Mouse (Mus musculus) embryonic facial prominence, embryonic 11.5 days (tissue): ENCODE data around the gene Aldoart2. TPM values are rescaled to one million over a fixed set of nuclear protein-coding genes. Genes with fewer than 3 reads are reported as not detected.

ENCODE experiments used
- polyA plus RNA-seq: library from polyadenylated mRNA; unstranded; fragments of >200 nt; fragmentation: Nextera tagmentation; extraction: Ambion mirVana; gene quantifications from 2 replicates; pipeline ENCODE4 v1.2.1, GENCODE M21; 2014

The Aldoart2 gene
- polyA plus RNA-seq, 1 experiment from 2014 or later, result 0.25 TPM

Other genes with a start within 250 kb of the Aldoart2 start
- 523 and 533 TPM in 2 replicates for gene Psma6, start 181.0 kb upstream of the Aldoart2 start, polyA plus RNA-seq
- 56.9 and 60.7 TPM in 2 replicates for gene Nfkbia, start 72.6 kb upstream of the Aldoart2 start, polyA plus RNA-seq
- 0.28 and 0.48 TPM in 2 replicates for gene Insm2, start 34.2 kb downstream of the Aldoart2 start, polyA plus RNA-seq